Mouse (Mus musculus): ENCODE data around the gene Runx1.
A peak's percentile ranks its signal among the peaks of the same experiment; 100 is the strongest.

The Runx1 gene

DNA sequence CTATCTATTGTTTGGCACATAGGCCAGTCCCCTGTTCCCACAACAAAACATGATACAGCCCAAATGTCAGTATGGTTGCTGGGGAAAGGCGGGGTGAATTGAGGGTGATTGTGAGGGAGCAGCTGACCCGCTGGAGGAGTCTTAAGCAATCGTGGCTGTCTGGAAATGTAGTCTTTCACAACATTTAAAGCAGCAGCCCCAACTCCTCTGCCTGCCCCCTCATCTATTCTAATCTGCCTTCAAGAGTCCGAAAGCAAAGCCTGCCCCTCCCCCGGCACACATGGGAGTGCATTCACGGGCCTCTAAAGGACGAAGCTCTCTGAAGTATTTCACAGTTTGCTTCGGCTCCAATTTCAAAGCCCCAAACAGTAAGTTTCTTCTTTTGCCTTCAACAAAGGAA lies 213.4 kb downstream of the Runx1 start:
- DNase-seq (ENCODE audit: low read depth, low spot score), result no peak

DNA sequence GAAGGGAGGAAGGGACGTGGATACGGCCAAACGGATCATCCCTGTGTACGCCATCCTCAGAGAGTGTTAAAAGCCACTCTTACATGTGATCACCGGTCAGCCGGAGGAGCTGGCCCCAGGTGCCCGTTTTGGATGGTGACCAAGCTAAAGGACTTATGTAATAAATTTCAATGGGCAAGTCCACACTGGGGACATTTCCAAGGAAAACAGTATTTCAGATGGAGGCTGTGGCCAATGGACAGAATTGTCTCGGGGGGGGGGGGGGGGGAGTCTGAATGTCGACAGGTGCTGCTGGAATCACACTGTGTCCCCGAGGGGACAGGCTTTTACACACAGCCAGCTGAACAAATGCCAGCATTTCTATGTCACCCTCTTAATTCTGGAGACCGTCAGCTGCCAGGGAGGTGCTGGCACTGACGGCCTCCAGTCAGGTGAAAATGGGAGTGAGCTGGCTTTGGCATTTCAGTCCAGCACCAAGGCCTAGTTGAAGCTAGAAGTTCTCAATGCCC lies 214.3 kb downstream of the Runx1 start:
- DNase-seq (ENCODE audit: low read depth, low spot score), result peak; percentile 90

DNA sequence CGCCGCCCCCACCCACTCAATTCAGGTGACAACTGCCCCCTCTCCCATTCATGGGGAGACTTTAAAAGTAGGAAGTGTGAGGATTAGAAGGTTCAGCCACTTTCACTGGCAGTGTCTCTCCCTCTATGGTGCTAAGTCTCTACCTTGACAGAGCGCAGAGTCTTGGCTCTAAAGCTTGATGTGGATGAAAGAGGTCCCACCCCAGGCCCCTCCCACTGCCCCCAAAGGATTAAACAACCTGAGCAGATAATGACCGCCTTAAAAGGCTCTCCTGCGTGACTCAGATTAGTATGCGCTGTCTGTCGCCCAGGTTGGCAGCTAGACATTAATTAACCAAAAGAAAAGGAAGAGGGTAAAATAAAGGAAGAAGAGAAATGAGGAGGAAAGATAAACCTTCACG lies 215.5 kb downstream of the Runx1 start:
- DNase-seq (ENCODE audit: low read depth, low spot score), result no peak

DNA sequence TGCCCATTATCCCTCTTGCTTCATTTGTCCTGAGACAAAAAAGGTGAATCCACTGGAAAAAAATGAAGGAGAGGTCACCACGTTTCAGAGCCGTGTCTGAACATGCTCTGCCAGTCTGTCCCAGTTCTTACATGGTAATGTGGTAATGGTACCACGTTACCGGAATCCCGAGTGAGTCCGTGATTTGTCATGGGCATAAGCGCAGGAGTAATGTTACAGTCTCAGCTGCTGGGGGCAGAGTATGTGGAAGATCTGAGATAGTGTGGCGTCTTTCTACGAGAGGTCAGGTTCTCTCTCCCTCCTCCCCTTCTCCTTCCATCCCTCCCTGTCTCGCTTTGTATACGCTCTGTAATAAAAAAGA lies 216.3 kb downstream of the Runx1 start:
- DNase-seq (ENCODE audit: low read depth, low spot score), result no peak

DNA sequence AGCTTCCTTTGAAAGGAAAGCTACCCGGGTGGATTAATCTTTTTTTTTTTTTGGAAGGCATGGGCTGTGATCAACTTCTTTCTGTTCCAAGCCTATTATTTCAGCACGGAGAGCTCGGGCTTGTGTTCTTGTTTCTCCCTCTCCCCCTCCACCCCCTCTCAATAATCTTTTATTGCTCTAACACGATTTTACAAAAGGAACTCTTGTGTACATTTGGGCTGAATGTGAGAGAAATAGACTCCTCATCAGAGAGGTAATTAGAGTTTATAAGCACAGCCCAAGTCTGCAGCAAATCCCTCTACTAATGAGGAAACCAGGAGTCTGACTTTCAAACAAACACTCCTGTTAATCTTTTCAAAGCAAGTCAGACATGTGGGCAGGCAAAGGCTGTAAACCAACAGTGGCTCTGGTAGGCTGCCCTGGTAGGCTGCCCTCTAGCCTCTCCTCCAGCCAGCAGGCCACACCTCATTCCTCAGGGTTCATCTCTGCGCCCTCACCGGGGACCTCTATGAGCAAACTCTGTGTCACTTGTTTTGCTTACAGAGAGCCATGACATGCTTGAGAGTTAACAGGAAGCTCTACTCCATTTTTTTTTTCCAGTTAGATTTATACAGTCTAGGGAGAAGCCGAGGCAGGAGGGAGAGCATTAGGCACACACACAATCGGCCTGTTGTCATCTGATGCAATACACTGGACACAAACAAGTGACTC lies 216.8 kb downstream of the Runx1 start:
- no peak for DNase-seq (ENCODE audit: low read depth, low spot score)

DNA sequence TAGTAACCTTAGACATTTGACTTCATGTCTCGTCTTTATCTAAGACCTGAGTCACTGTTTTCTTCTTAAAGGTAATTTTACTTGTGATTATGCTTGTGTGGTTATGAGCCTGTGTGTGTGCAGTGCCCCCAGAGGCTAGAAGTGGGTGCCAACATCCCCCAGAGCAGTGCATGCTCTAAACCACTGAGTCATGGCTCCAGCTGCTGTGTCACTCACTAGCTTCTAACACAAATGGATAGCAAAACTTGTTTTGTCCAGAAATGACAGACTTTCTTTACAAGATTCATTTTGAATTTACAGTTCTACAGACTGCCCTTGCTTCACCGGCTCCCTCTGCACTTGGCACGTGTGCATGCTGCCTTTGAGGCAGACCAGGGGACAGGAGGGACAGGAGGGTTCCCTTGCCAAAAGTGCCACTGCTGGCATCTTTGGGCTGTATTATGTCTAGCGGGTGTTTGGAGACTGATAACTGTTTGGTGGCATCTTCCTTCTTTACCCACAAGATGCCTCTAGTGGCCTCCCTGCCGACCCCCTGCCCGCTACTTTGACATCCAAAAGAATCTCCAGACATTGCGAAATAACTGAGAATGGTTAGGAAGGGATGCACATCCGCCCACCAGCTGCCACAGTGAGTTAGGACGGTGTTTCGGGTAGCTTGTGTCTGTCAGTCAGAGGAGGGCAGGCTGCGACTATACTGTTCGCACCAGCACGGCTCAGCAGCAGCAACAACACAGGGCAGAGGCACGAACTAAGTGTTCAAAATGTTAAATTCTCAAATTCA lies 217.6 kb downstream of the Runx1 start:
- peak; percentile 55 for DNase-seq (ENCODE audit: low read depth, low spot score)

DNA sequence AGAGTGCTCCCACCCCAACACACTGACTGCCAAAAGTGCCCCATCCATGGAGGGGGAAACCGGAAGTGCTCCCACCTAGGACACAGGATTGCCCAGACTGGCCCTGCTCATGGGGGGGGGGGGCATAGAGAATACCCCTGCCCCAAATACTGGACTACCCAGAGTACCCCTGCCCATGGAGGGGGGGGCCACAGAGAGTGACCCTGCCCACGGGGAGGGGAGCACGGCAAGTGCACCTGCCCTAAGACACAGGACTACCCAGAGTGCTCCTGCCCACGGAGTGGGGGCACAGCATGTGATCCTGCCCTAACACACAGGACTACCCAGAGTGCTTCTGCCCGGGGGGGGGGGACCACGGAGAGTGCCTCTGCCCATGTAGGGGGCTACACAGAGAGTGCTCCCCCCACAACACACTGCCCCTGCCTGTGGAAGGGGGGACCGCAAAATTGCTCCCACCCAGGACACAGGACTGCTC lies 219.4 kb downstream of the Runx1 start:
- DNase-seq (ENCODE audit: low read depth, low spot score), result no peak

DNA sequence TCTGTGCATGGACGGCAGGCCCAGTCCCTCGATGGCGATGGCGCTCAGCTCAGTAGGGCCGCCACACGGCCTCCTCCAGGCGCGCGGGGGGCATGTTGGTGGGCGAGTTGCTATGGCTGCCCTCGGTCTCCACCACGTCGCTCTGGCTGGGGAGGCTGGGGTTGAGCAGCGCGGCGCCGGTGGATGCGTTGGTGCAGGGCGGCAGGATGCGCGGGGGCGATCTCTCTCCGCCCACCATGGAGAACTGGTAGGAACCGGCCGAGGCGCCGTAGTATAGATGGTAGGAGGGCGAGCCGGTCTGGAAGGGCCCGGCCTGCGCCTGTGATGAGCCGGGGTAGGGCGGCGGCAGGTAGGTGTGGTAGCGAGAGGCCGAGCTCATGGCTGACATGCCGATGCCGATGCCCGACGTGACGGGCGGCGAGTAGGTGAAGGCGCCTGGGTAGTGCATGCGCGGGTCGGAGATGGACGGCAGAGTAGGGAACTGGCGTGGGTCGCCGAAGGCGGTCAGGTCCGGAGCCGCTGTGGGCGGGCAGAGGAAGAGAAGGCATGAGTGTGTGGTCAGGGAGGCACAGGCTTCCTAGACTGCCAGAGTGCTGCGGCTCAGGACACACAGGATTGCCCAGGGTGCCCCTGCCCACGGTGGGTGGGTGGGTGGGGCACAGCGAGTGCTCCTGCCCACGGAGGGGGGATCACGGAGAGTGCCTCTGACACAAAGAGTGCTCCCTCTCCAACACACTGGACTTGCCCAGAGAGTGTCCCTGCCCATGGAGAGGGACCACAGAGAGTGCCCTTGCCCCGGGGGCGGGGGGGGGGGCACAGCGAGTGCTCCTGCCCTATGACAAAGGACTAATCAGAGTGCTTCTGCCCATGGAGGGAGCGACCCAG lies 220.1 kb downstream of the Runx1 start:
- no peak for DNase-seq (ENCODE audit: low read depth, low spot score)

DNA sequence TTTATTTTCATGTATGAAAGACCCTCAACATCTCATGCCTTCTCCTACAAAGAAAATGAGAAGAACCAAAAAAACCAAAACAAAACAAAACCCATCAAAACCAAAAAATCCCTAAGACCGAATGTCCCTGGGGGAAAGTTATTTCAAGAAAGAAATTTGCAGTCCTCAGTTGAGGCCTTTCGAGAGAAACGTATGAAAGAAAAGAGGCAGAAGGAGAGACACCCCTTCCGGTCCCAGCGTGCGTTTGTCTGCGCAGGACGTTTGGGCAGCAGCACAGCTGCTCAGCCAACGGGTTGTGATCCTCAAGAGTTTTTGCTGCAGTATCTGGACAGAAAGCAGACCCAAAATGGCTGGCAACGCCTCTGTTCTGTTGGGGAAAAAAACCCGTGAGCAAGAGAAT lies 223.4 kb downstream of the Runx1 start:
- no peak for DNase-seq (ENCODE audit: low read depth, low spot score)

DNA sequence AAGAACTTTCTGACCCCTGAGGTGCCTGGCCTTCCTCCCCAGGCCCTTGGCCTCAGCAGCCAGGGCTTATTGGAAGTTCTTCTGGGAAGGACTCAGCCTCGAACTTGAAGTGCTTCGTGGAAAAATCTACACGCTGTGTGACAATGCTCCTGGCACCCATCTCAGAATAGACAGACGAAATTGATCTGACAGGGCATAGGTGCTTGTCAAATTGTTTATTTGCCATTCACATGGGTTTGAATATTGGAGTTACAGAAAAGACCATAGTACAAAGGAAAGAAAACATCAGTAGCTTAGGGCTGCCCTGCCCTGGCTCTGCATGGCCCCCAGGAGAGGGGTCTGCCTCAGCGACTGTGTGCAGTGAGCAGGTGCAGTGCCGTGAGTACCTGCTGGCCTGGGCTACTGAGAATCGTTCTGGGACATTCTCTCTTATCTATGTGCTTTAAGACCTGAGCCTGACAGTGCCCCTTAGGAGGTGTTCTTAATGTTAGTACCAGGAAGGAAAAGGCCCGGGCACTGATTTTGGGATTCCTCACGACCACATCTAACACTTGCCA lies 224.6 kb downstream of the Runx1 start:
- DNase-seq (ENCODE audit: low read depth, low spot score), result no peak

DNA sequence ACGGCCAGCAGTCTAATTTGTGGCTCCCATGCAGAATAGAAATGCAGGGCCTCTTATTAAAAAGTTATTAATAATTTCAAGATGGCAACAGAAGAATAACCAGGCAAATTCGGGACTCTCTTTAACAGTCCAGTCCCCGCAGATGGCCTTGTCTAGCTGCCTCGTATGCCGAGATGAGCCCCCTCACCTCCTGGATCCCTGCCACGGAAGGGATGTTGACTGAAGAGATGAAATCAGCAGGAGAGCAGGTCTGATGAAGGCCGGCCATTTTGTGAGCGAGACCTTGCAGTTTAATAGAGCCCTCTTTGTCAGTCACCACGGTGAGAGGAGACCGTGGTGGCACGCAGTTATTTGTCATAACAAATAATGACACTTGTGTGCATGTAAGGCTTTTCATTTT lies 226.5 kb downstream of the Runx1 start:
- no peak for DNase-seq (ENCODE audit: low read depth, low spot score)

DNA sequence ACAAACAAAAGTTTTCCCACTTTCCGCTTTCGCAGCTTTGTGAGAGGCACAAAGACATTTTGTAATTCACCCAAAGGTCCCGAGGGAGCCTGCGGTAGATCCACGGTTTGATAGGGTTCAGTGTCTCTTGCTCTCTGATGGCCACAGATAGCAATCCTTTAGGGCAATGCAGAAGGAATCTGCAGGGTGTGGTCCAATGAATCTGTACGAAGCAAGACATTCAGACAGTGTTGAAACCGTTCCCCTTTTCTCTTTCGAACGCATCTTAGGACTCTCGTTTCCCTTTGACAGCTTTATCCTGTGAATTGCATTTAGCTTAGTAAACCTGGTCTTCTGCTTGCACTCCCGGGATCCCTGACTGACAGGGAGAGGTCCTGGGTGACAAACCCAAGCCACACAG lies 228.3 kb downstream of the Runx1 start:
- DNase-seq (ENCODE audit: low read depth, low spot score), result no peak

DNA sequence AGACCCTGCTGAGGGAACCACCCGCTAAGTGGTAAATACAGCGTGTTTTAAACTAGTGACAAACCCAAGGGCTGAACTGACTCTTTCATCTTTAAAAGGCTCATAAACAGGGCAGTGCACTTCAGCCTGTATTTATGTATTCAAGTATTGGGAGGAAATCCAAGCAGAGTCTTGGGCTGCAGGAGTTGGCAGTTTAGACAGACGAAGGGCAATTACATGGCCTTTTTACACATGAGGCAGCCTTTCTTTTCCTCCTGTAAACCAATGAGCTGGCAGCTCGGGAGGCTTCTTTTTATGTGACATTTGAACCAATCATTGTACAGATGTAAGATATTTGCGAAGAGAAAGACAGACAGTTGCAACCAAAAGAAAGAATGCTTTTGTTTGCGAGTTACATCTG lies 233.7 kb downstream of the Runx1 start:
- no peak for DNase-seq (ENCODE audit: low read depth, low spot score)

DNA sequence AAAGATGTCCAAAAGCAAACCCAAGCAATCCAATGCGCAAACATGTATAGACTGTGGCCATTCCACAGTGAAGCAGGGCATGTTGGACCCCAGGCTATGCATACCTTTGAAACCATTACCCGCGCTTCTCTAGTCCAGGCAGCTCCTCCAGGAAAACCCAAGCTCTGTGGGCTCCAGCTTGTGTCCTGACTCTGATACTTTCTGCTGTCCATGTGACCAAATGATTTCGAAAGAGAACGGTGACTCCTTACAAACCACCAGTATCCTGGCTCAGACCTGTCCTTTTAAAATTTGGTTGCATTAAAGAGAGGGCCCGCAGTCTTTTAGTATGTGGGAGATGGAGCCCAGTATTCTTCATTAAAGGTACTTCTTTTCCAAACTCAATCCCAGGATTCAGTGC lies 234.2 kb downstream of the Runx1 start:
- DNase-seq (ENCODE audit: low read depth, low spot score), result no peak

DNA sequence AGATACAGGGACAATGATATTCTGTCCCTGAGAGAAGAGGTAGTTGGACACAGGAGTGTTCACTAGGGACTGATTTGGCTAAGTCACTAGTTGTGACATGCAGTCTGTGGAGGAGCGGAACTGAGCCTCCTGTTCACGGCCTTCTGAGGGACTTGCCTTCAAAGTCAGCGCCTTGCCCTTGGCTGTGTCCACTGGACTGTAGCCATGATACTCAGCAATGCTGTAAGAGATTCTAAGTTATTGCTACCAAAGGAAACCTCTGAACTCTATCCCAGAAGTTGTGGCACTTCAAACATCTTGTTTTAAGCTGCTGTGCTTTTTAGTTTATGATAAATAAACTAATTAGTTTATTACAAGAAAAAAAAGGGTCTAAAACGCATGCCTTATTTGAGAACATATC lies 238.1 kb downstream of the Runx1 start:
- no peak for DNase-seq (ENCODE audit: low read depth, low spot score)

DNA sequence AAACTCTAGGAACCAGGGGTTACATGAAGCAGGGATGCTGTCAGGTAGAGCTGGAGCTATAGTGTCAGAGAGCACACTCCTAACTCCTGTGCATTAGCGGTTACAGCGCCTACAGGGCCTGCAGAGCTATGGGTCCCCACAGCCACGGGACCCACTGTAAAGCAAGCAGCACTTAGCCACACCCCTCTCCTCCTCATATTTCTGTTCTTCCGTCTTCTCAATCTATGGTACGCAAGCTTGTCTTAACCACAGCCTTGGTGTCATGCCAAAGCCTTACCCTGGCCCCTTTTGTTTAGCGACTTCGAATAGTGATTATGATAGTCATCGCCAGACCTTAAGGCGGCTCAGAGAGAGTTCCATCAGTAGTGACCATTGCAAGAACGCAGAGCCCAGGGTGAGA lies 244.2 kb downstream of the Runx1 start:
- DNase-seq (ENCODE audit: low read depth, low spot score), result no peak

DNA sequence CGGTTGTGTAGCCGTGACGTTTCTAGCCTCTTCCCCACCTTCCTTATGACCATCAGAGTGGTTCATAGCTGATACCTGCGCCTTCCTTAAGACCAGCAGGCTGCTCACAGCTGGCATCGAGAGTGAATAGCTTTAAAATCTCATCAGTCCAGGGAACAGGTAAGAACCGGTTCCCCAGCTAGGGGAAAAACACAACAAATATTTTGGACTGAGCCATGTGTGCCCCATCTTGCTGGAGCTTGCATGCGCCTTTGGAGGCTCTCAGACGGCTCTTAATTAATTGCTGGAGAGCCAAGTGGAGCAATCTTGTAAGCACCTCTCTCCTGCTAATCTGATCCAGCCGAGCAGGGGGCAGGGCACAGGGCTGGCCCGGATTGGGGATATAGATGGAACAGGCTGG lies 245.0 kb downstream of the Runx1 start:
- DNase-seq (ENCODE audit: low read depth, low spot score), result no peak

DNA sequence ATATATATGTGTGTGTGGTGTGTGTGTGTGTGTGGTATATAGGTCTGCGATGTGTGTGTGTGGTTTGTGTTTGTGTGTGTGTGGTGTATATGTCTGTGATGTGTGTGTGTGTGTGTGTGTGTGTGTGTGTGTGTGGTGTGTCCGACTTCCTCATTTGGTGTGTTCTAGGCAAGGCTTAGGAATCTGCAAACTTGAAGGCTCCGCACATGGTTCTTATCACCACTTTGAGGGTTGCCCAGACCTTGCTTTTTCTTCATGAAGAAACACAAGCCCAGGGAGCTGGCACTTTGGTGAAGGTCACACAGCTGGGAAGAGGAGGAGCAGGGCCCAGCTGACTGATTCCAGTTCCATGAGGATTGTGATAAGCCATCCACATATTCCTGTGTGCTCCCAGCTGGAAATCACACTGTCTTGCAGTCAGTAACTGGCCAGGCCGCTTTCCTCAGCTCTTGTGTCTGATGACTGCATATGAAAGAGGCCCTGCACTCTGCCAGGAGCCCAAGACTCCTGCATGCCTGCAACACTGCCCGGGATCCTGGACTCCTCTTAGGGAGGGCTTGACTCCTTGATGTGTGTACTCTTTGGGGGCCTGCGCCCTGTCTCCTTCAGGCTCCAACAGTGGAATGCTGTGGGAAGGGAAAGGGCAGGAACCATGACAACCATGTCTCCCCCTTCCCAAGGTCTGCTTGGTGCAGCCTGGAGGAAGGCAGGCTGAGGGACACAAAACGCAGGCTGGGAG lies 246.9 kb downstream of the Runx1 start:
- no peak for DNase-seq (ENCODE audit: low read depth, low spot score)

DNA sequence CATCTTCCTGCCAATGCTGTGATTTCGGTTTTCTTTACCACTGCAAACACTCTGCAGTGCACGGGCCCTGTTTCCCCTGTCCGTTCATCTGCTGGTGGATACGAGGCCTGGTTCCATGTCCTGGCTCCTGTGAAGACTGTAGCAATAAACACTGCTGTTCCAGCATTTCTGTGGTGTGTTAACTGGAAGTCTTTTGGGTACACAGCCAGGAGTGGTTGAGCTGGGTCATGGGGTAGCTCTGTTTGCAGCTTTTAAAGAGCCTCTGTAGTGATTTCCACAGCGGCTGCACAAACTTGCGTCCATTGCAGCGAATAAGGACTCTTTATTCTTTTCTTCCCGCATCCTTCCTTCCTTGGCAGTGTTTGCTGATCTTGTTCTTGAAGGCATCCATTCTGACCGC lies 248.6 kb downstream of the Runx1 start:
- no peak for DNase-seq (ENCODE audit: low read depth, low spot score)

DNA sequence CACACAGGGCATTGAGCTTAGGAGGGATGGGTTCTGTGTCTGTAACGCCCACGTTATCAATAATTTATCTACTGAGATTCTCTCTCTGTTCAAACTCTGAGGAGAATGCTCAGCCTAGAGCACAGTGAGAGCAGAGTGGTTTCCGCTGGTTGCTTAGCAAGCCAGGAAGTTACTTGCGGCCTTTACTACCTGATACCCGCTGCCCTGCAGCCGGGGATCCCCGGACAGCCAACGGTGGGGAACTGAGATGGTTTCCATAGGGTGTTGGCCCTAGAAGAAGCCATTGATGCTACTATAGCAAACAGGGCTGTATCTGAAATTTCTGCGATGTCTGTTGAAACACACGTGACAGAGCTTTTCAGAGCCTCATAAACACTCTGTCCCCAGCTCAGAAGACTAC lies 250.2 kb downstream of the Runx1 start:
- DNase-seq (ENCODE audit: low read depth, low spot score), result no peak

DNA sequence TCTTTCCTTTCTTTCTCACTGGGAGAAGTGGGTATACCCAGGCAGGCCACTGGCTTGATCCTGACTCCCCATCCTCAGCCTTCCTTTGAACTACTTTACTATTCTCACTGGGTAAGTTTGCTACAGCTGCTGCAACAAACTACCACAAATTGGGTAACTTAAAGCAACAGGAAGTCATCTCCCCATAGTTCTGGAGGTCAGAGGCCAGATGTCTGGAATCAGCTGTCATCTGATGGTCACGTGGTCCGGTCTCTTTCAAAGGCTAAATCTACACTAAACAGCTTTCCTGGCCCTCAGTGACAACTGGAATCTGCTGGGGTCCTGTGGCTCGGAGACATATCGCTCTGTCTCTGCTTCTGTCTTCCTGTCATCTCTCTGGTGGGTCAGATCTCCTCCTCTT lies 252.8 kb downstream of the Runx1 start:
- DNase-seq (ENCODE audit: low read depth, low spot score), result no peak

All from brain, adult 2 months (tissue).